Comparison of ENCODE assay signal across 18 mouse cellular contexts in genomic region chr9:77397027-77397426, GRCm38 (mm10). TPM values are rescaled to one million over a fixed set of nuclear protein-coding genes. Genes with fewer than 3 reads are reported as not detected.
"Had no signal": no experiment of that assay in that cellular context is flagged by ENCODE, and none has a peak within 500 bp of the region (broad histone marks: within the 10 kb centered on the region; RNA-seq: fewer than 3 reads in every experiment).

No protein-coding gene starts in this region.

- H3K4me3 ChIP-seq: neural tube, embryonic 15.5 days; stomach, embryonic 15.5 days had no signal

- H3K4me1 ChIP-seq: neural tube, embryonic 15.5 days; stomach, embryonic 15.5 days had no signal

- H3K4me2 ChIP-seq: neural tube, embryonic 15.5 days; stomach, embryonic 15.5 days had no signal

- H3K9ac ChIP-seq: neural tube, embryonic 15.5 days; stomach, embryonic 15.5 days had no signal

- H3K27me3 ChIP-seq: neural tube, embryonic 15.5 days; stomach, embryonic 15.5 days had no signal

- DNase-seq: retina, postnatal 1 day; right cerebral cortex, adult 18-20 months; right cerebral cortex, postnatal 14 days; right cerebral cortex, postnatal 25 days; right cerebral cortex, postnatal 4 days; spleen, adult 18-20 months; thymus, adult 18-20 months; thymus, adult 2 months; thymus, postnatal 14 days; thymus, postnatal 25 days; thymus, postnatal 36 days; thymus, postnatal 4 days had no signal

- H3K36me3 ChIP-seq: neural tube, embryonic 15.5 days; stomach, embryonic 15.5 days had no signal

- H3K27ac ChIP-seq: neural tube, embryonic 15.5 days; stomach, embryonic 15.5 days; stomach, postnatal 0 days had no signal

- H3K9me3 ChIP-seq: neural tube, embryonic 15.5 days; stomach, embryonic 15.5 days had no signal

RNA-seq across cellular contexts. Expression of gene Mlip, which starts 44.3 kb away (rescaled TPM):
- polyA plus RNA-seq: small intestine, adult 2 months; spleen, adult 2 months; thymus, postnatal 0 days had no signal
